Mouse (Mus musculus) stomach, embryonic 14.5 days (tissue): ENCODE results near the gene Brsk1. TPM values are rescaled to one million over a fixed set of nuclear protein-coding genes. Genes with fewer than 3 reads are reported as not detected.

ENCODE experiments used
- ATAC-seq: fragments of 200-750 bp; cut with Nextera tagmentation; 2 replicates; pipeline ENCODE4 v1.8.0; 2017; ENCODE audit warnings: low read depth, moderate TSS enrichment; ENCODE audit not compliant: insufficient number of reproducible peaks, insufficient read depth, low FRiP score
- H3K27ac ChIP-seq: fragments of 300-500 bp; sonication (generic); 2 replicates; pipeline ENCODE4 v1.5.1; 2014; ENCODE audit warnings: mild to moderate bottlenecking, low read length, moderate library complexity, mixed read lengths
- H3K27me3 ChIP-seq: fragments of 300-500 bp; sonication (generic); 2 replicates; pipeline ENCODE4 v1.6.1; 2014; ENCODE audit warnings: low read length, control low read depth, mixed read lengths; ENCODE audit not compliant: control insufficient read depth, insufficient read depth
- H3K36me3 ChIP-seq: fragments of 300-500 bp; sonication (generic); 2 replicates; pipeline ENCODE4 v1.6.1; 2014; ENCODE audit warnings: mild to moderate bottlenecking, control low read depth, low read length, moderate library complexity, mixed read lengths; ENCODE audit not compliant: control insufficient read depth, insufficient read depth
- H3K4me1 ChIP-seq: fragments of 300-500 bp; sonication (generic); 2 replicates; pipeline ENCODE4 v1.6.1; 2014; ENCODE audit warnings: low read length, control low read depth, mixed read lengths; ENCODE audit not compliant: control insufficient read depth, insufficient read depth
- H3K4me2 ChIP-seq: fragments of 300-500 bp; sonication (generic); replicated peaks from 2 replicates; pipeline ENCODE4 v1.6.1; 2014; ENCODE audit warnings: low read depth, low read length, control low read depth
- H3K4me3 ChIP-seq: fragments of 300-500 bp; sonication (generic); 2 replicates; pipeline ENCODE4 v1.5.1; 2014; ENCODE audit warnings: low read depth, low read length, control low read depth
- H3K9ac ChIP-seq: fragments of 300-500 bp; sonication (generic); replicated peaks from 2 replicates; pipeline ENCODE4 v1.6.1; 2014; ENCODE audit warnings: low read depth, mild to moderate bottlenecking, control low read depth, low read length, moderate library complexity, mixed read lengths
- H3K9me3 ChIP-seq: fragments of 300-500 bp; sonication (generic); 2 replicates; pipeline ENCODE4 v1.6.1; 2016; ENCODE audit warnings: low read depth, low read length, control low read depth; ENCODE audit not compliant: control insufficient read depth
- WGBS: fragments of 180-500 bp; shearing (Covaris S2); extraction: QIAGEN DNeasy Blood & Tissue Kit; methylation state at CpG from one replicate; pipeline ENCODE4 v1.1.7; 2014; 5-methylcytosine and 5-hydroxymethylcytosine counted together
- polyA plus RNA-seq: library from polyadenylated mRNA; unstranded; fragments of >200 nt; fragmentation: Nextera tagmentation; extraction: Ambion mirVana; gene quantifications from 2 replicates; pipeline ENCODE4 v1.2.1, GENCODE M21; 2014

The Brsk1 gene
- polyA plus RNA-seq, 1 experiment from 2014 or later = 4.0 TPM

DNA sequence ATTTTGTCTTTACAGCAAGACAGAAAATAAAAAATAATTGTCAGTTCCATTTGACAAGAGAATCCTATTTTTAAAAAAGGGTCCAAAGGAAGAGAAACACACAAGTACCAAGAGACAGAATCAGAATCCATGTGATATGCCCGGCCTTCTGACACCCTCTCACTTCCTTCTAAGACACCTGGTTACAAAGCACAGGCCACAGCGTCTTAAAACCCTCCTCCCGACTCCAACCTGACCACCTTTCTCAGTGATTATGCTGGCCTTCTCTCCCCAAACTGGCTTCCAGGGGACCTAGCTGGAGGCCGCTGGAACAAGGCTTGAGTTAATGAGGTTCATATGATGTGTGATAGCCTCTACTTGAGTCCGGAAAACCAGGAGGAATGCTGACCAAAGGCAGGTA is 37.1 kb upstream of the Brsk1 start:
- Histone ChIP-seq H3K27ac (no peak overlapping the region), H3K4me1 (peaks cover 22% of the 10 kb centered on the region)

DNA sequence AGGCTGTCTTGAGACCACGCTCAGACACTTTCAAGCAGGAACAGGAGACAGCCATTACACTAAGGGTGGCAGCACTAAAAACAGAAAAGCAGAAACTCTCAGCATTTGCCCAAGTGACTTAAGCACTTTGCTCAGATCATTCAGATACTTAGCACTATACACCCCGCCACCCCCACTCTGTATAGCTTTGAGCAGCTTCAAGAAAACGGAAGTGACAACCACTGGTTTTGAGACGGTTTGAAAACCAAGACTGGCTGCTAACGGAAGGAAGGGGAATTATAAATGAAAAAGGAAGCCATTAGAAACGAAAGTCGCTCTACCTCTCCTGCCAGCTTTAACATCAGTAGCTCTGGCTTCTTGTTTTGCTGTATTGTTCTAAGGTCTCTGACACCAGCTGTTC is 36.6 kb upstream of the Brsk1 start:
- no peak overlapping the region for H3K9ac ChIP-seq
- WGBS = 76% methylated on average over 7 of the region's 7 CpGs
- peaks cover 4% of the 10 kb centered on the region; the same call in 1 of the 2 replicates for H3K36me3 ChIP-seq
- H3K4me3 ChIP-seq = no peak overlapping the region
- peaks cover 22% of the 10 kb centered on the region for H3K4me1 ChIP-seq
- H3K4me2 ChIP-seq = no peak overlapping the region
- ATAC-seq = no peak
- H3K27ac ChIP-seq = peak overlapping the region; percentile 27; the same call in 1 of the 2 replicates
- H3K9me3 ChIP-seq = no peaks in the 10 kb centered on the region
- H3K27me3 ChIP-seq = no peaks in the 10 kb centered on the region

More for the DNA sequence above, 37.1 kb upstream of the Brsk1 start:
- no peak overlapping the region for H3K9ac ChIP-seq
- no peaks in the 10 kb centered on the region for H3K27me3 ChIP-seq
- peaks cover 4% of the 10 kb centered on the region; the same call in 1 of the 2 replicates for H3K36me3 ChIP-seq
- H3K4me3 ChIP-seq = no peak overlapping the region
- no peaks in the 10 kb centered on the region for H3K9me3 ChIP-seq
- no peak for ATAC-seq
- H3K4me2 ChIP-seq = no peak overlapping the region
- WGBS = 88% methylated on average over 5 of the region's 5 CpGs

DNA sequence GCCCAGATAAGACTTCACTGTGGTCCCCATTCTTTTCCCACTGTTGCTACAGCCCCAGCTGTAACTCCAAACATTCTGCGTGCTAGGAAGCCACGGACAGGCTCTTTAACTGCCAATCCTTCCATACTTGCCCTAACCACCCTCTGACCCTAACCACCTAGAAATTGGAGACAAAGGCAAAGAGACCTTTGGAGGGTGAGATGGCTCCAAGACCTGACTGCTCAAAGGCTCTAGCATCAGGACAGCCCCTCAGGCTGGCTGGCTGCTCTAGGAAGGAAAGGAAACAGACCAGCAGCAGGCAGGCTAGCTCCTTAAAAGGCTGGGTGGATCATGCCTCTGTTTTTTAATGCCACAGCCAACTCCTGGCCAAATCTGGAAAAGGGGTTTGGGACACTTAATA is 36.2 kb upstream of the Brsk1 start:
- no peaks in the 10 kb centered on the region for H3K9me3 ChIP-seq
- H3K4me3 ChIP-seq = no peak overlapping the region
- H3K4me2 ChIP-seq = no peak overlapping the region
- H3K27ac ChIP-seq = peak overlapping the region; percentile 27; the same call in 1 of the 2 replicates
- H3K27me3 ChIP-seq = no peaks in the 10 kb centered on the region
- peaks cover 22% of the 10 kb centered on the region for H3K4me1 ChIP-seq
- 78% methylated on average over 2 of the region's 2 CpGs for WGBS
- no peak for ATAC-seq
- peaks cover 4% of the 10 kb centered on the region; the same call in 1 of the 2 replicates for H3K36me3 ChIP-seq
- H3K9ac ChIP-seq = 0 out of 2 replicates have a peak overlapping the region, but pooled peaks have one; percentile 25

DNA sequence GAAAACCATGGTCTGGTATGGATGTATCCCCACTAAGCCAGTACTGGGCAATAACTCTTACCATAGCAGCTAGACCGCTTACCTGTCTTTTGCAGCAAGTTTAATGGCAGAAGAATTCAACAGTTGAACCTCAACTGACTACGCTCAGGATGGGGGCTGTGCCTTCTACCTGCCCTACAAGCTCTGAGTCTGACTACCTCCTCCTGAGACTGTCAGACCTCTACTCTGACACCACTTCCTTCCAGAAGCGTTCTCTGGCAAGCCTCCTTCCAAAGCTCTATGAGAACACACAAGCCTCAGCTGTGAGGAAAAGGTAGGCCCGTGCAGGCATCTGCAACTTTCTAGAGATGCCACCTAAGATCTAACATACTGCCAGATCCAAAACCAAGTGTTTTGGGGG is 35.0 kb upstream of the Brsk1 start:
- Histone ChIP-seq H3K27ac (no peak overlapping the region), H3K9me3 (no peaks in the 10 kb centered on the region), H3K4me1 (peaks cover 28% of the 10 kb centered on the region), H3K4me2 (no peak overlapping the region), H3K4me3 (no peak overlapping the region), H3K27me3 (no peaks in the 10 kb centered on the region), H3K9ac (no peak overlapping the region), H3K36me3 (peaks cover 4% of the 10 kb centered on the region; the same call in 1 of the 2 replicates)
- 83% methylated on average over 4 of the region's 4 CpGs for WGBS
- ATAC-seq = no peak

DNA sequence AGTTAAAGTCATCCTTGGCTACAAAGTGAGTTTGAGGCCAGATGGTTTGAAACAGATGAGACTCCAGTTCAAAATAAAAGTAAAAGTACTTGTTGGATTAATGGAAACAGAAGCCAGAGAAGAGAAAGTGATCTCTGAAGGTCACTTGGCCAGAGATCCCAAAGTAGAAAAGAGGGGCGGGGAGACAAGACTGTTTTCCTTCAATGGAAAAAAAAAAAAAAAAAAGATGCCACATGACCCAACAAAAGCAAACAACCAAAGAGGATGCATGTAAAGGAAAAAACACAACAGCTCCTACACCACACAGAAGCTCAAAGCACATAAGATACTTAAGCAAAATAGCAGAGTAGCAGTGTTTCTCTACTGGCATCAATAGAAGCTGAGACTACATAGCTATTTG is 34.5 kb upstream of the Brsk1 start:
- WGBS = 86% methylated on average over 1 of the region's 1 CpGs
- H3K4me3 ChIP-seq = no peak overlapping the region
- no peaks in the 10 kb centered on the region for H3K9me3 ChIP-seq
- H3K27me3 ChIP-seq = no peaks in the 10 kb centered on the region
- H3K36me3 ChIP-seq = peaks cover 4% of the 10 kb centered on the region; the same call in 1 of the 2 replicates
- no peak overlapping the region for H3K27ac ChIP-seq
- H3K4me2 ChIP-seq = no peak overlapping the region; the same call in 1 of the 2 replicates
- no peak overlapping the region for H3K9ac ChIP-seq
- ATAC-seq = no peak
- peaks cover 28% of the 10 kb centered on the region for H3K4me1 ChIP-seq

DNA sequence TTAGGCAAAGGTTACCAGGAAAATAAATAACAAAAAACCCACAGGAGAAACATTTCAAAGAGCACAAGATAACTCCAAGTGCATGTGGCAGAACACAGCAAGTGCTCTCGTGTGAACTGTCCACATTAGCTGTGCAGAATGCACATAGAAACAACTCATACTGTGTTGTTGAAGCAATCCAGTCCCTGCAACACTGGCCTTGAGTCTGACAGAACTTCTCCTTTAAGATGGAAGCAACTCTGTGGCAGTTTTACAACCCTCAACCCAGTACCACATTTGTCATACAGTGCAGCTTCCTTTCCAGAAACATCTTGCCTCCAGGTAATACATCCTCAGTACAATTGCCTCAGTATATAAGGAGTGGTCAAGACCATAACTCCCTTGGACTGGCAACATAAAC is 33.6 kb upstream of the Brsk1 start:
- WGBS = 41% methylated on average over 1 of the region's 1 CpGs
- Histone ChIP-seq H3K4me3 (peak overlapping the region; percentile 85), H3K27ac (no peak overlapping the region), H3K27me3 (no peaks in the 10 kb centered on the region), H3K4me2 (peak overlapping the region; percentile 69), H3K4me1 (peaks cover 28% of the 10 kb centered on the region), H3K9ac (no peak overlapping the region), H3K9me3 (no peaks in the 10 kb centered on the region), H3K36me3 (no peaks in the 10 kb centered on the region; the same call in 1 of the 2 replicates)
- no peak for ATAC-seq

DNA sequence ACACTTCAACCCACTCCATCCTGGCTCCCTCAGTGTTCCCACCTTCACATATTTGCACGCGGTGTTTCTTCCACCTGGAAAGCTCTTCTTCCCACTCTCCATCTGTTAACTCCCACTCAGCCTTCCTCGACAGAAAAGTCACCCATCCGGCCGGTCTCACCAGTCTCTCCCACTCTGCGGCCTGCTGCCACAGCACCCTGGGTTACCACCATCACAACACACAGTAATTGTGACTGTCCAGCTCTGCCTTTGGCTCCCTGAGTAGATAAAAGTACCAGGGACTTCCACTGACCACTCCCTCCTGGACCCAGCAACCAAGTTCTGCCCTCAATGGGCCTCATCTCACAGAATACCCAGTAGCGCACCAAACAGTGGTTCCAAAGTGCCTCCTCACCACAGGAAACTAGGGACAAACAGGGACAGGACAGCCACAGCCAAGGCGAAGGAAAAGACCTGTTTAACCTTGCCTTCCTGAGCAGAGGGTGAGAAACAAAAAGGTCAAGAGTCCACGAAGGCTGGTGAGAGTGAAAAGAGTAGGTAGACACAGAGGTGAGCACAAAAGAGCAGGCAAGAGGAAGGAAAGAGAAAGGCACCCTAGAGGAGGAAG is 32.8 kb upstream of the Brsk1 start:
- H3K9ac ChIP-seq = peak overlapping the region; percentile 88
- ATAC-seq = no peak

DNA sequence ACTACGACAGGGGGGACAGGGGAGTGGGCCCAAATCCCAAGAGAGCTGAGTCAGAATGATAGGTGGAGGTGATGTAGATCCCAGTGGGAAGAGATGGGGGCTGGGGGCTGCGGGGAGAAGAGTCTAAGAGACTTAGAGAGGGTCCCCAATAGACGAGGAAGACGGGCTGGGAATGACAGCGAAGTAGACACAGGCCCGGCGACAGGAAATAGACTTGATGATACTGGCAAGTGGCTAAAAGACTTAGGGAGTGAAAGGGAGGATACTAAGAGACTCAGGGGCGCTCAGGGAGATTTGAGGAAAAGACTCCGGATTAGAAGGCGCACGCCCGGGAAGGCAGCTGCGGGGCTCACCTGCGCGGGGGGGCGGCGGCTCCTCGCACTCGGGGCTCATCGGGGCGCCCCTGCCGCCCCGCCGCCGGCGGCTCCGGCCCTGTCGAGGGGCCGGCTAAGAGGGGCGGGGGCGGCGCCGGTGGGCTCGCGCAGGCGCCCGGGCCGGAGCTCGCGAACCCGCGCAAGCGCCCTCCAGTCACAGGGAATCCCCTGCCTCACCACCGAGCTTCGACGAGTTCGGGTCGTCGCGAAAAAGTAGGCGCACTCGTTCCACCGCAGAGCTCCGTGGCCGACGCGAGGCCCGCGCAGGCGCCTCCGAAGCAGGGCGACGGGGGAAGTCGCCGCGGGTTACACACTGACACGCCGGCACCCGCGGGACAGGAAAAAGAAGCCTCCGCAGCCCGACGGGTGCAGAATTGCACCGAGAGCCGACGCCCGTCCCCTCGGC is 32.1 kb upstream of the Brsk1 start:
- under 1% methylated on average over 74 of the region's 78 CpGs for WGBS
- no peaks in the 10 kb centered on the region for H3K9me3 ChIP-seq
- H3K4me1 ChIP-seq = peaks cover 28% of the 10 kb centered on the region
- peak overlapping the region; percentile 85 for H3K4me3 ChIP-seq
- H3K9ac ChIP-seq = peak overlapping the region; percentile 88
- peak overlapping the region; percentile 96 for H3K27ac ChIP-seq
- ATAC-seq = peak; percentile 51
- peaks cover 4% of the 10 kb centered on the region; the same call in 1 of the 2 replicates for H3K36me3 ChIP-seq
- H3K27me3 ChIP-seq = no peaks in the 10 kb centered on the region
- H3K4me2 ChIP-seq = peak overlapping the region; percentile 69

More for the DNA sequence above, 32.8 kb upstream of the Brsk1 start:
- peak overlapping the region; percentile 69 for H3K4me2 ChIP-seq
- no peaks in the 10 kb centered on the region for H3K27me3 ChIP-seq
- H3K36me3 ChIP-seq = peaks cover 3% of the 10 kb centered on the region; the same call in 1 of the 2 replicates
- no peak overlapping the region; the same call in 1 of the 2 replicates for H3K27ac ChIP-seq
- peak overlapping the region; percentile 85 for H3K4me3 ChIP-seq
- peaks cover 28% of the 10 kb centered on the region for H3K4me1 ChIP-seq
- no peaks in the 10 kb centered on the region for H3K9me3 ChIP-seq
- 36% methylated on average over 9 of the region's 9 CpGs for WGBS
